Mouse (Mus musculus) lung, adult 2 months (tissue): ENCODE results near the gene Adora2a. TPM values are rescaled to one million over a fixed set of nuclear protein-coding genes. Genes with fewer than 3 reads are reported as not detected.
"Not testable (repeated sequence)": the region's sequence is repeated elsewhere in the genome, so short reads cannot be mapped to it uniquely, and the experiment has no call there.

Source experiments
- DNase-seq: peaks from one replicate; pipeline ENCODE4 v3.0.0; 2022
- H3K4me1 ChIP-seq: fragments of 200-500 bp; 2 replicates; pipeline ENCODE4 v1.6.1; 2011; ENCODE audit warnings: low read length; ENCODE audit not compliant: control insufficient read depth, insufficient read depth
- H3K4me3 ChIP-seq: fragments of 200-500 bp; replicated peaks from 2 replicates; pipeline ENCODE3; 2011; ENCODE audit warnings: low read depth, mild to moderate bottlenecking, control low read depth, low read length; ENCODE audit errors: extremely low read depth
- CTCF ChIP-seq: fragments of 200-500 bp; IDR thresholded peaks from 2 replicates; pipeline ENCODE4 v1.5.1; 2011; ENCODE audit warnings: mild to moderate bottlenecking, low read length, control low read depth; ENCODE audit not compliant: insufficient read depth
- POLR2A ChIP-seq: fragments of 200-500 bp; IDR thresholded peaks from 2 replicates; pipeline ENCODE4 v1.6.1; 2011; ENCODE audit warnings: low read depth, mild to moderate bottlenecking, control low read depth, low read length, borderline replicate concordance; ENCODE audit errors: extremely low read depth
- WGBS: fragments of 180-500 bp; shearing (Covaris S2); methylation state at CpG from one replicate; pipeline ENCODE4 v1.1.7; 2018; 5-methylcytosine and 5-hydroxymethylcytosine counted together
- polyA plus RNA-seq: library from polyadenylated mRNA; depleted of rRNA; stranded (reverse); fragments of >200 nt; gene quantifications from 2 replicates; pipeline ENCODE4 v1.2.3, GENCODE M21; 2012

Adora2a gene
- polyA plus RNA-seq, 1 experiment = 13.3 TPM

DNA sequence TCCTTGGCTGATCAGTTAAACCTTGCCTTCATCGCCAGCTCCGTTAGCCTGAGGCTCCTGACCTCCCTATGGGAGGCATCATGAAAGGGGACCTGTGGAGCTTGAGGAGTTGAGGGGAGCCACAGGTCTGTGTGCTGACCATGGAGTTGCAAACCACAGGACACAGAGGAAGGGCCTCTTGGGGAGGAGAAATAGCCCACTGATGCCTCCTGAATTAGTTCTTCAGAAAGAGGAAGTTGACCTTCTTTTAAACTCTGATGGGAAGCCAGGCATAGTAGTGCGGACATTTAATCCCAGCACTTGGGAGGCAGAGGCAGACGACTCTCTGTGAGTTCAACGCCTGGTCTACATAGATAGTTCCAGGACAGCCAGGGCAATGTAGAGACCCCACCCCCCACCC is 22.2 kb downstream of the Adora2a start:
- 76% methylated on average over 5 of the region's 5 CpGs for WGBS
- TF ChIP-seq POLR2A = no peak
- TF ChIP-seq CTCF = no peak

DNA sequence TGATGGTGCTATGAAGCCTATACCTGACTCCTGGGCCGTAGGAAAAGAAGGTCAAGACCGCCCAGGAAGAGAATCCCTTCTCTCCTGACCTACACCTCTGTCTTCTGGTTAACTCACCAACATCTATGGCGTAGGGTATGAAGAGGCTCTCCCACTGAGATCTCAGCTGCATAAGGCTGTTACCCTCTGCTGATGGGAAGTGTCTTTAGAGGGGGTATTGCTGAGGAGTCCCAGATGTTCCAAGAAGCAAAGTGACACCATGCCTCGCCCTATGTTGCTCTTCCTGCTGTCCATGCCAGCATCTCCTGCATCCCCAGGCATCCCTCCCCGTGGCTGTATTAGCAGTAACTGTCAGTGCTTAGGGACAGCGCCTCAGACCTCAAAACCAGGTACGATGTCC is 22.7 kb downstream of the Adora2a start:
- no peak for DNase-seq
- TF ChIP-seq POLR2A (no peak), CTCF (no peak)
- H3K4me1 ChIP-seq = no peaks in the 10 kb centered on the region; the same call in 1 of the 2 replicates
- WGBS = 76% methylated on average over 7 of the region's 7 CpGs
- no peak overlapping the region for H3K4me3 ChIP-seq

More for the DNA sequence above, 22.2 kb downstream of the Adora2a start:
- Histone ChIP-seq H3K4me1 (peaks cover 3% of the 10 kb centered on the region), H3K4me3 (no peak overlapping the region)
- no peak for DNase-seq

DNA sequence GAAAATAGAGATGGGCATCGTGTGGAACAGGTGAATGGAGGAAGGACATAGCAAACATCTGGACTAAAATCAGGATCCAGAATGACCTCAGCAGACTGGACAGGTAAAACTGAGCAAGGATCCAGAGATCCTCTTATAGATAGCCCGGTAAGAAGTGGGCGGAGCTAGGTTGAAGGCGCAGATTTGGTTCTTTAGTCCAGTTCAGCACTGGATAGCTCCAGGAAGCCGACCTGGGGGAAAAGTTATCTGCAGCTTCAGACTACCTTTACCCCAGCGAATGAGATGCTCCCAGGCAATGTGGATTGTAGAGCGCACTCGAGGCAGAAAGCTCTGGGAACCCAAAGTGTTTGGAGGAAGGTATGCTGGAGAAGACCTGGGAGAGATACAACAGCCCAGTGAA is 25.3 kb downstream of the Adora2a start:
- H3K4me3 ChIP-seq = no peak overlapping the region
- WGBS = 42% methylated on average over 8 of the region's 8 CpGs
- no peak for DNase-seq
- TF ChIP-seq CTCF (no peak), POLR2A (no peak)
- peaks cover 3% of the 10 kb centered on the region; the same call in 1 of the 2 replicates for H3K4me1 ChIP-seq

GRCm38 (mm10) chr10:75344563-75344962 is 27.9 kb downstream of the Adora2a start:
- not testable (repeated sequence) for H3K4me3 ChIP-seq, DNase-seq, H3K4me1 ChIP-seq
- WGBS = 64% methylated on average over 1 of the region's 1 CpGs

GRCm38 (mm10) chr10:75345265-75345664 is 28.6 kb downstream of the Adora2a start:
- TF ChIP-seq CTCF (no peak), POLR2A (no peak)
- no peak overlapping the region for H3K4me3 ChIP-seq
- no peak for DNase-seq
- 24% methylated on average over 2 of the region's 2 CpGs for WGBS
- H3K4me1 ChIP-seq = peaks cover 3% of the 10 kb centered on the region; the same call in 1 of the 2 replicates

- no peak overlapping the region for H3K4me3 ChIP-seq
- 67% methylated on average over 5 of the region's 5 CpGs for WGBS
- H3K4me1 ChIP-seq = no peaks in the 10 kb centered on the region
- TF ChIP-seq POLR2A (no peak), CTCF (no peak)
- DNase-seq = no peak
Observed at GRCm38 (mm10) chr10:75350564-75350963, 33.9 kb downstream of the Adora2a start.

GRCm38 (mm10) chr10:75352541-75352940 is 35.9 kb downstream of the Adora2a start:
- TF ChIP-seq POLR2A (no peak), CTCF (no peak)
- no peak for DNase-seq
- Histone ChIP-seq H3K4me1 (peaks cover 4% of the 10 kb centered on the region), H3K4me3 (no peak overlapping the region)
- WGBS = 97% methylated on average over 12 of the region's 12 CpGs

GRCm38 (mm10) chr10:75353838-75354241 is 37.2 kb downstream of the Adora2a start:
- H3K4me1 ChIP-seq, H3K4me3 ChIP-seq, DNase-seq: not testable (repeated sequence)
- WGBS = 44% methylated on average over 9 of the region's 9 CpGs

DNA sequence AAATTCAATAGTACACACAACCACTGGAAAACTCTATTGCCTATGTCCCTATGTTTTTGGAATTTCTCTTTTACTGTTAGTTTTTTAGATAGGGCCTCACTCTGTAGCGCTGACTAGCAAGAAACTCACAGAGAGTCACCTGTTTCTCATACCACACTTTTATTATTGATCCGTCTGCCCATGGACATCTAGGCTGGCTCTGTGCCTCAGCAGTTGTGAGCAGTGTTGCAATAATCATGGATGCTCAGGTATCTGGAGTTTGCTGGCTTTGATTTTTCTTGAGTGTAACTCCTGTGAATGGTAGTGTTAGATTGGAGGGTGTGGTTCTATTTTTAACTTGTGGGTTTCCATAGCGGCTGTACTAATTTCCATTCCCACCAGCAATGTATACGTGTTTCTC is 38.7 kb downstream of the Adora2a start:
- H3K4me1 ChIP-seq = peaks cover 4% of the 10 kb centered on the region
- DNase-seq = no peak
- TF ChIP-seq POLR2A (no peak), CTCF (no peak)
- H3K4me3 ChIP-seq = no peak overlapping the region
- WGBS = 66% methylated on average over 4 of the region's 4 CpGs

GRCm38 (mm10) chr10:75364214-75364690 is 47.6 kb downstream of the Adora2a start:
- 6% methylated on average over 1 of the region's 1 CpGs for WGBS
- not testable (repeated sequence) for DNase-seq, H3K4me3 ChIP-seq, H3K4me1 ChIP-seq

DNA sequence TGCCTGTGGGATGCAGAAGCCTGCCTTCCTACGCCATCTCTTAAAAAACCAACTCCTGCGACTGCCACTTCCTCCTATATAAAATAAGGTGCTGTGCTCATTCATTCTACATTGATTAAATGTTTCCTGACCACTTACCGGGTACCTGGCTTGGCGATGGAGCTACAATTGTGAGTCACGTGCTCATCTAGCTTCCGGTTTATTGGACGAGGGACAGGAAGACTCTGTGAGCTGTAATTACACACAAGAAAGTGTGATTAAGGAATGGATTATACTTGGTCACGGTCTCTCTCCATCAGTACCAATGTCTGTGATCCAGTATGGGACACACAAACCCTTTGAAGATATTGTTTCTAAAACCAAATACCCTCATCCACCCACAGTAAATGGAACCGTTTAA is 48.1 kb downstream of the Adora2a start:
- TF ChIP-seq POLR2A (no peak), CTCF (no peak)
- no peak overlapping the region for H3K4me3 ChIP-seq
- no peak for DNase-seq
- peaks cover 6% of the 10 kb centered on the region for H3K4me1 ChIP-seq
- 43% methylated on average over 9 of the region's 9 CpGs for WGBS
